Mouse (Mus musculus) C3H10T1/2 (cell line): ENCODE results near the gene Olfr859. TPM values are rescaled to one million over a fixed set of nuclear protein-coding genes. Genes with fewer than 3 reads are reported as not detected.

ENCODE experiments used
- polyA plus RNA-seq, 2 experiments: library from polyadenylated mRNA; unstranded; fragments of >200 nt; fragmentation: generic; extraction: Trizol; gene quantifications; one replicate each; pipeline ENCODE4 v1.2.1; 2012; ENCODE audit warnings: missing spikeins in 2 of 2

Olfr859 gene
- polyA plus RNA-seq: not detected

DNA sequence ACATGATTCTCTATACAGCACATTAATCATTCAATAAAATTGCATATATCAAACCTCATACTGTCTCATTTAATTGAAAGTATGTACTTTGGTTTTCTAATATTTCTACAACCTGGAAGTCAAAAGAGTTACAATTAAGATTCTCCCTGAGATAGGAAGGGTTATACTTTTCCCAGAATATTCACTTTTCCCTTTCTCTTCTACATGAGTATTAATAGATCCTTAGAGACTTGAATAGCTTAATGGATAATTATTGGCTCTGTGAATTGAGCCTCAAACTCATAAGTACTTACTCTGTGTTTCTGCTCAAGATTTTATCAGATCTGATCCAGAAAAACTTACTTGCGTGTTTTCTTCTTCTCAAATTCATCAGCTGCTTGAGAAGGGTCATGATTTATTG lies at the start of gene Olfr859:
Olfr859 (plus strand) TSS at position 301 of the 400 bp plus-strand sequence.

DNA sequence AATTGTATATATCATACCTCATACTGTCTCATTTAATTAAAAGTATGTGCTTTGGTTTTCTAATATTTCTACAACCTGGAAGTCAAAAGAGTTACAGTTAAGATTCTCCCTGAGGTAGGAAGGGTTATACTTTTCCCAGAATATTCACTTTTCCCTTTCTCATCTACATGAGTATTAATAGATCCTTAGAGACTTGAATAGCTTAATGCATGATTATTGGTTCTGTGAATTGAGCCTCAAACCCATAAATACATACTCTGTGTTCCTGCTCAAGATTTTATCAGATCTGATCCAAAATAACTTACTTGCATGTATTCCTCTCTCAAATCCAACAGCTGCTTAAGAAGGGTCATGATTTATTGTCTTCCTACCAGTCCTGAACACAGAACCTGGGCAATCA lies 24.7 kb upstream of the Olfr859 start, which contains the start of gene Olfr58:
Olfr58 (plus strand) TSS at position 301 of the 400 bp plus-strand sequence.

DNA sequence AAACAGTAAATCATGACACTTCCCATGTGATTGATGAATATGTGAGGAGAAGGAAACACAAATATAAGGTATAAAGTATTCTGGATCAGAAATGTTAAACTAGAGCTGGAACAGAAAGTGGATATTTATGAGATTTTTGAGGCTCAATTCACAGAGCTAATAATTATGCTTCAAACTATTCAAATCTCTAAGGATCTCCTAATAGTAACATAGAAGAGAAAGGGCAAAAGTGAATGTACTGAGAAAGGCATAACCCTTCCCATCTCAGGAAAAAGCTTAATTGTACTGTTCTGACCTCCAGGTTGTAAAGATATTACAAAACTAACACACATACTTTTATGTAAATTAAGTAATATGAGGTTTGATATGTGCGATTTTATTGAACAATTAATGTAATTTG lies 44.9 kb downstream of the Olfr859 start, which contains the start of gene Olfr860:
Olfr860 (minus strand) TSS at position 101 of the 400 bp plus-strand sequence.

Other genes starting within 250 kb of the Olfr859 start
- not detected for gene Olfr854, start 237.5 kb upstream of the Olfr859 start, polyA plus RNA-seq
- not detected for gene Olfr855, start 222.3 kb upstream of the Olfr859 start, polyA plus RNA-seq
- 1 to 10 TPM in 1 of 2 experiments, under 1 TPM in 1; 0.19 to 3.8 TPM for gene Zfp317, start 182.8 kb upstream of the Olfr859 start, polyA plus RNA-seq
- gene Olfr857, start 95.5 kb upstream of the Olfr859 start, polyA plus RNA-seq: not detected
- gene Olfr58, start 24.6 kb upstream of the Olfr859 start, polyA plus RNA-seq: not detected
- gene Olfr860, start 44.8 kb downstream of the Olfr859 start, polyA plus RNA-seq: not detected
- gene Olfr862, start 83.1 kb downstream of the Olfr859 start, polyA plus RNA-seq: not detected
- gene Olfr77, start 112.0 kb downstream of the Olfr859 start, polyA plus RNA-seq: 1 to 10 TPM in 1 of 2 experiments, under 1 TPM in 1; 0.21 to 1.2 TPM
- gene Olfr866, start 223.1 kb downstream of the Olfr859 start, polyA plus RNA-seq: not detected